Mouse (Mus musculus): ENCODE results near the gene Hopx. TPM values are rescaled to one million over a fixed set of nuclear protein-coding genes. Genes with fewer than 3 reads are reported as not detected.
A peak's percentile ranks its signal among the peaks of the same experiment; 100 is the strongest.

Hopx gene
- polyA plus RNA-seq, 1 experiment from 2014 or later, result 12.6 TPM

- Histone ChIP-seq H3K9ac (no peak overlapping the region), H3K27me3 (replicated peaks) (no peaks in the 10 kb centered on the region; the same call in 1 of the 2 replicates), H3K9me3 (no peaks in the 10 kb centered on the region), H3K36me3 (peaks cover 41% of the 10 kb centered on the region), H3K27ac (replicated peaks) (no peak overlapping the region), H3K4me2 (no peak overlapping the region), H3K4me3 (no peak overlapping the region), H3K4me1 (peaks cover 23% of the 10 kb centered on the region)
- 80% methylated on average over 10 of the region's 10 CpGs for WGBS
- ATAC-seq (ENCODE audit: extremely low read depth, insufficient number of reproducible peaks, low FRiP score, low TSS enrichment), result no peak
These were observed 29.0 kb downstream of the Hopx start for GRCm38 (mm10) chr5:77085753-77086450.

- Histone ChIP-seq H3K4me1 (peaks cover 8% of the 10 kb centered on the region), H3K36me3 (peaks cover 37% of the 10 kb centered on the region), H3K27ac (replicated peaks) (no peak overlapping the region), H3K27me3 (replicated peaks) (no peaks in the 10 kb centered on the region; the same call in 1 of the 2 replicates), H3K4me3 (no peak overlapping the region), H3K9ac (no peak overlapping the region), H3K9me3 (no peaks in the 10 kb centered on the region), H3K4me2 (no peak overlapping the region)
- 84% methylated on average over 4 of the region's 4 CpGs for WGBS
- ATAC-seq (ENCODE audit: extremely low read depth, insufficient number of reproducible peaks, low FRiP score, low TSS enrichment), result no peak
These were observed 30.5 kb downstream of the Hopx start for GRCm38 (mm10) chr5:77084418-77084817.

DNA sequence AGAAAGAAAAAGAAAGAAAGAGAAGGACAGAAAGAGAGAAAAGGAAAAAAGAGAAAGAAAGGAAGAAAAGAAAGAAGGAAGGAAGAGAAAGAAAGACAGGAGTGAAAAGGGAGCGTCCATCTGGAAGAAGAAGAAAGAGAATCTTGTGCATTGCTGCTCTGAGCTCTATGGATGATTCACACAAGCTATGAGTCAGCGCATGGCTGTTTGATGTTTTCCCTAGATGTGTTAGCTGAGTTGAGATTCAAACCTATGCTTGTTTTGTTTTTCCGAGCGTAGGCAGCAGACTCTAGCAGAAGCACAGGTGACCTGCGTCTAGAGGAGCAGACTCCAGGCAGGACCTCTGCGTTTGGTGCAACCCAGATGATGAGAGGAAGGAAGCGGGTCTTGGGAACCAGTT lies 32.2 kb downstream of the Hopx start:
- Histone ChIP-seq H3K4me2 (no peak overlapping the region), H3K9me3 (no peaks in the 10 kb centered on the region), H3K9ac (no peak overlapping the region), H3K27me3 (replicated peaks) (no peaks in the 10 kb centered on the region), H3K4me3 (no peak overlapping the region), H3K36me3 (peaks cover 22% of the 10 kb centered on the region), H3K27ac (replicated peaks) (no peak overlapping the region), H3K4me1 (no peaks in the 10 kb centered on the region)
- ATAC-seq (ENCODE audit: extremely low read depth, insufficient number of reproducible peaks, low FRiP score, low TSS enrichment), result no peak
- 66% methylated on average over 7 of the region's 7 CpGs for WGBS

DNA sequence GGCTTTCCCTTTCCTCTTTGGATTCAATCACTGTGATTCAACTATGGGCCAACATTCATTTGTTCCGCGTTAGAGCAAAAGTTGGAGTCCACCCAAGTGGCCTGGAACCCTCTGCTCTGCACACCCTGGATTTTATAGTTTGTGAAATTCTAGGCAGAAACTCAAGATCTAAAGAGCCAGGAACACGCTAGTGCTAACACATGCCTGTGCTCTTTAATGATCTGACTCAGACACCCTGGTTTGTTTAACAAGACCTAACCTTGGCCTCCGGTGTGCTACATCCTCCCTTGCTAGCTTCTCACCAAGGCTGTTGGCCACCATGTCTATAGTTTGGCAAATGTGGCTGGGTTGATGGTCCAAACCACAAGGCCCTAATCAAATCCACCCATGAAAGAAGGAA lies 34.2 kb downstream of the Hopx start:
- H3K9me3 ChIP-seq, result peaks cover 5% of the 10 kb centered on the region; the same call in 1 of the 2 replicates
- 90% methylated on average over 4 of the region's 4 CpGs for whole genome bisulfite sequencing
- H3K9ac ChIP-seq, result no peak overlapping the region
- no peak overlapping the region for H3K4me2 ChIP-seq
- peaks cover 6% of the 10 kb centered on the region for H3K36me3 ChIP-seq
- no peaks in the 10 kb centered on the region for H3K4me1 ChIP-seq
- no peak overlapping the region for H3K4me3 ChIP-seq
- no peak for ATAC-seq (ENCODE audit: extremely low read depth, insufficient number of reproducible peaks, low FRiP score, low TSS enrichment)
- no peaks in the 10 kb centered on the region for H3K27me3 ChIP-seq (replicated peaks)
- H3K27ac ChIP-seq (replicated peaks), result no peak overlapping the region

GRCm38 (mm10) chr5:77075951-77076350 lies 39.0 kb downstream of the Hopx start:
- Histone ChIP-seq H3K36me3 (no peaks in the 10 kb centered on the region), H3K27ac (replicated peaks) (no peak overlapping the region), H3K4me2 (no peak overlapping the region), H3K4me3 (no peak overlapping the region), H3K27me3 (replicated peaks) (no peaks in the 10 kb centered on the region), H3K4me1 (peaks cover 24% of the 10 kb centered on the region), H3K9ac (no peak overlapping the region), H3K9me3 (peaks cover 5% of the 10 kb centered on the region; the same call in 1 of the 2 replicates)
- 85% methylated on average over 4 of the region's 4 CpGs for WGBS
- ATAC-seq (ENCODE audit: extremely low read depth, insufficient number of reproducible peaks, low FRiP score, low TSS enrichment), result no peak

GRCm38 (mm10) chr5:77074914-77075313 lies 40.0 kb downstream of the Hopx start:
- H3K27ac ChIP-seq (replicated peaks), result peak overlapping the region; percentile 70
- no peaks in the 10 kb centered on the region for H3K36me3 ChIP-seq
- peaks cover 24% of the 10 kb centered on the region for H3K4me1 ChIP-seq
- peak; percentile 68; the same call in 1 of the 2 replicates for ATAC-seq (ENCODE audit: extremely low read depth, insufficient number of reproducible peaks, low FRiP score, low TSS enrichment)
- H3K27me3 ChIP-seq (replicated peaks), result no peaks in the 10 kb centered on the region
- H3K4me2 ChIP-seq, result no peak overlapping the region
- H3K9ac ChIP-seq, result no peak overlapping the region
- peaks cover 5% of the 10 kb centered on the region; the same call in 1 of the 2 replicates for H3K9me3 ChIP-seq
- no peak overlapping the region for H3K4me3 ChIP-seq
- WGBS, result 39% methylated on average over 2 of the region's 2 CpGs

DNA sequence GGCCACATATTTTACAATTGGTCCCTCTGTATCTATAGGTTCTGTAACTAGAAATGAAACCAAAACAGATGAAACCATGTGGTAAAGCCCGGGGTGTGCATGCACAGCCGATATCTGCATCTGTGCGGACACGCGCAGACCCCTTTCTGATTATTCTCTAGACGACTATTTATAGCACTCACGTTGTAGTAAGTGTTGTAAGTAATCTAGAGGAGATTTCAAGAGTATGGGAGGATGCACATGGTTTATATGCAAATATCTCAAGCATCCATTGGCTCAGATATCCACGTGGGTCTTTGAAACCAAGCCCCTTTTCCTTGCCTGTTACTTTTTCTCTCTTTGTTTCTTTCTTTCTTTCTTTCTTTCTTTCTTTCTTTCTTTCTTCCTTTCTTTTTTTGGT lies 41.1 kb downstream of the Hopx start:
- 42% methylated on average over 8 of the region's 8 CpGs for WGBS
- Histone ChIP-seq H3K36me3 (no peaks in the 10 kb centered on the region), H3K27ac (replicated peaks) (no peak overlapping the region), H3K4me2 (no peak overlapping the region), H3K27me3 (replicated peaks) (no peaks in the 10 kb centered on the region), H3K4me3 (no peak overlapping the region), H3K9me3 (peaks cover 5% of the 10 kb centered on the region; the same call in 1 of the 2 replicates), H3K9ac (no peak overlapping the region), H3K4me1 (peaks cover 24% of the 10 kb centered on the region)
- no peak for ATAC-seq (ENCODE audit: extremely low read depth, insufficient number of reproducible peaks, low FRiP score, low TSS enrichment)

- no peak for ATAC-seq (ENCODE audit: extremely low read depth, insufficient number of reproducible peaks, low FRiP score, low TSS enrichment)
- whole genome bisulfite sequencing, result 71% methylated on average over 3 of the region's 3 CpGs
- Histone ChIP-seq H3K4me2 (no peak overlapping the region), H3K9me3 (no peaks in the 10 kb centered on the region), H3K4me1 (peaks cover 32% of the 10 kb centered on the region), H3K27ac (replicated peaks) (no peak overlapping the region), H3K9ac (no peak overlapping the region), H3K27me3 (replicated peaks) (no peaks in the 10 kb centered on the region), H3K36me3 (no peaks in the 10 kb centered on the region), H3K4me3 (no peak overlapping the region)
These were observed 43.3 kb downstream of the Hopx start for GRCm38 (mm10) chr5:77071626-77072025.

DNA sequence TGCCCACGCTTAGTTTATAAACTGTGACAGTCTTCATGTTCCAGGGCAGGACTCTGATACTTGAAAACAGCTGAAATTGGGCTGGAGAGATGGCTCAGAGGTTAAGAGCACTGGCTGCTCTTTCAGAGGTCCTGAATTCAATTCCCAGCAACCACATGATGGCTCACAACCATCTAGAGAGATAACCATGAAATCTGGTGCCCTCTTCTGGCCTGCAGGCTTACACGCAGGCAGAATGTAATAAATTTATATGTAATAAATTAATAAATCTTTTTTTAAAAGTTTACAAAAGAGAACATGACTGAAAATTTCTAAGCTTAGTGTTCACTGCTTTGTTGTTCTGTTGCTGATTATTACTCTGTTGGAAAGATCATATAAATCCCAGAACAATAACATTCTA lies 43.9 kb downstream of the Hopx start:
- H3K4me1 ChIP-seq, result peaks cover 32% of the 10 kb centered on the region
- H3K27ac ChIP-seq (replicated peaks), result no peak overlapping the region
- H3K9ac ChIP-seq, result no peak overlapping the region
- ATAC-seq (ENCODE audit: extremely low read depth, insufficient number of reproducible peaks, low FRiP score, low TSS enrichment), result no peak
- 76% methylated on average over 2 of the region's 2 CpGs for WGBS
- no peak overlapping the region for H3K4me2 ChIP-seq
- no peaks in the 10 kb centered on the region for H3K36me3 ChIP-seq
- H3K27me3 ChIP-seq (replicated peaks), result no peaks in the 10 kb centered on the region
- H3K4me3 ChIP-seq, result no peak overlapping the region
- H3K9me3 ChIP-seq, result no peaks in the 10 kb centered on the region

DNA sequence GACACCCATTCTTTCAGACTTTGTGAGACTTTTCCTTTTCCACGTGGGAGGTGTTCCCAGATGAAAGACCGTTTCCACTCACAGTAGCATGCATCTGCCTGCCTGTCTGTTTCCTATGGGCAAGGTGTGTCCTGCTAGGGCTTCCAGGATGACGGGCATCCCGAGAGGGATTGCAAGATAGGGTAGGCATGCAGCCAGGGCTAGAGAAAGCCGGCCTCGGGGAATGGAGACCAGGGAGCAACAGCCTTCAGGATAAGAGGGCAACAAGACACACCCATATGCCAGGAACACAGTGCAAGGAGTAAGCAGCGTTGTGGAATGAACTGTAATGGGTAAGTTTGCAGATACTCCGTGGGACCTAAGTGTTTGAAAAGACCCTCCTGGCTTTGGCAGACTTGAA lies 47.6 kb downstream of the Hopx start:
- no peaks in the 10 kb centered on the region for H3K27me3 ChIP-seq (replicated peaks)
- 55% methylated on average over 8 of the region's 8 CpGs for WGBS
- H3K27ac ChIP-seq (replicated peaks), result no peak overlapping the region
- ATAC-seq (ENCODE audit: extremely low read depth, insufficient number of reproducible peaks, low FRiP score, low TSS enrichment), result no peak
- H3K36me3 ChIP-seq, result no peaks in the 10 kb centered on the region
- no peaks in the 10 kb centered on the region for H3K9me3 ChIP-seq
- H3K4me3 ChIP-seq, result no peak overlapping the region
- no peak overlapping the region for H3K4me2 ChIP-seq
- H3K4me1 ChIP-seq, result peaks cover 8% of the 10 kb centered on the region
- H3K9ac ChIP-seq, result no peak overlapping the region

GRCm38 (mm10) chr5:77061372-77062038 lies 53.4 kb downstream of the Hopx start:
- 27% methylated on average over 17 of the region's 17 CpGs for WGBS
- Histone ChIP-seq H3K36me3 (no peaks in the 10 kb centered on the region), H3K9ac (no peak overlapping the region), H3K4me3 (peak overlapping the region; percentile 27; the same call in 1 of the 2 replicates), H3K27me3 (replicated peaks) (no peaks in the 10 kb centered on the region), H3K9me3 (no peaks in the 10 kb centered on the region), H3K4me1 (0 out of 2 replicates have a peak, but pooled peaks cover 5% of the 10 kb centered on the region), H3K27ac (replicated peaks) (no peak overlapping the region), H3K4me2 (peak overlapping the region; percentile 44)
- ATAC-seq (ENCODE audit: extremely low read depth, insufficient number of reproducible peaks, low FRiP score, low TSS enrichment), result no peak

All from heart, embryonic 13.5 days (tissue).